Comparison of ENCODE assay signal across 9 mouse cellular contexts in genomic region chr7:99648623-99649022, GRCm38 (mm10). TPM values are rescaled to one million over a fixed set of nuclear protein-coding genes. Genes with fewer than 3 reads are reported as not detected.
DNase-seq lines count a peak whose midpoint lies in the region; ATAC-seq lines count a peak whose summit lies in the region.
"Had no signal": no experiment of that assay in that cellular context is flagged by ENCODE, and none has a peak within 500 bp of the region (broad histone marks: within the 10 kb centered on the region; RNA-seq: fewer than 3 reads in every experiment).

No protein-coding gene starts in this region.

- no peaks in the 10 kb centered on the region for H3K27me3 ChIP-seq in neural tube, embryonic 15.5 days (replicated peaks)
- H3K27me3 ChIP-seq: limb, embryonic 13.5 days had no signal

- intact Hi-C loops in gastrocnemius, postnatal 14 days (cut with DNase I; ENCODE audit: low total_unique reads): no loop called here

- H3K9ac ChIP-seq in neural tube, embryonic 15.5 days (replicated peaks): no peak overlapping the region
- H3K9ac ChIP-seq: limb, embryonic 13.5 days had no signal

- H3K4me1 ChIP-seq in neural tube, embryonic 15.5 days: peaks cover 23% of the 10 kb centered on the region
- H3K4me1 ChIP-seq: limb, embryonic 13.5 days had no signal

- ATAC-seq in neural tube, embryonic 15.5 days (ENCODE audit: low FRiP score): no peak
- ATAC-seq in megakaryocyte, adult 5-6 weeks (ENCODE audit: poor library complexity, severe bottlenecking): no peak

- no peak overlapping the region for H3K4me2 ChIP-seq in neural tube, embryonic 15.5 days
- H3K4me2 ChIP-seq: limb, embryonic 13.5 days had no signal

- WGBS in neural tube, embryonic 15.5 days: 6% methylated on average over 6 of the region's 6 CpGs

- DNase-seq in cerebellum, adult 18-20 months: peak; percentile 54 to 65
- no peak for DNase-seq in cerebellum, adult 11 months
- peak; percentile 61 for DNase-seq in neural tube, embryonic 10.5 days (ENCODE audit: extremely low spot score, low spot score)
- peak; percentile 82 for DNase-seq in gastrocnemius, postnatal 14 days
- peak; percentile 53 to 55 for DNase-seq in lung, adult 18-20 months
- no peak for DNase-seq in frontal cortex, postnatal 25 days (ENCODE audit: low spot score in 2 of 2)

- no peak overlapping the region for H3K4me3 ChIP-seq in neural tube, embryonic 15.5 days (replicated peaks)
- H3K4me3 ChIP-seq: limb, embryonic 13.5 days had no signal

- no peak overlapping the region for H3K27ac ChIP-seq in neural tube, embryonic 15.5 days (replicated peaks)
- H3K27ac ChIP-seq: limb, embryonic 13.5 days had no signal

- H3K9me3 ChIP-seq in neural tube, embryonic 15.5 days (replicated peaks): no peaks in the 10 kb centered on the region
- H3K9me3 ChIP-seq: limb, embryonic 13.5 days had no signal

- H3K36me3 ChIP-seq in neural tube, embryonic 15.5 days: no peaks in the 10 kb centered on the region
- H3K36me3 ChIP-seq: limb, embryonic 13.5 days had no signal

RNA-seq across cellular contexts. Expression of gene Tpbgl, which starts 21.7 kb away (rescaled TPM):
- polyA plus RNA-seq in neural tube, embryonic 15.5 days (2015; fragmentation: Nextera tagmentation; extraction: Ambion mirVana): 2.5 and 3.2 TPM in 2 replicates
- 10 to 100 TPM; 38.7 to 43.2 TPM for total RNA-seq in gastrocnemius, postnatal 14 days (2021)
- 0.27 TPM in 1 of 2 replicates, not detected in the other for total RNA-seq in megakaryocyte, adult 5-6 weeks (2015)
- 0.07 TPM in 1 of 2 replicates, not detected in the other for total RNA-seq in megakaryocyte, adult 5-6 weeks (2017)

Comparison
In these comparisons a context has a peak if more than half of its experiments do, and no peak if none do; other contexts are left out.
1. DNase-seq: peak in cerebellum, adult 18-20 months (2 of 2), neural tube, embryonic 10.5 days (single experiment), gastrocnemius, postnatal 14 days (single experiment) and lung, adult 18-20 months (2 of 2); none in cerebellum, adult 11 months (single experiment) and frontal cortex, postnatal 25 days (0 of 2).
2. RNA of gene Tpbgl, which starts 21.7 kb away (total RNA-seq): 38.7 to 43.2 TPM in gastrocnemius, postnatal 14 days; 0.07 to 0.27 TPM in megakaryocyte, adult 5-6 weeks; every median in the first group is over 10 times any median in the second.